Mouse (Mus musculus) embryonic facial prominence, embryonic 10.5 days (tissue): ENCODE measurements around the gene Camta1. TPM values are rescaled to one million over a fixed set of nuclear protein-coding genes. Genes with fewer than 3 reads are reported as not detected.
A peak's percentile ranks its signal among the peaks of the same experiment; 100 is the strongest.

Experiments
- DNase-seq: peaks from one replicate; pipeline ENCODE4 v3.0.0-alpha.2; 2017; ENCODE audit warnings: low spot score
- H3K27ac ChIP-seq: fragments of 300-500 bp; sonication (generic); replicated peaks from 2 replicates; pipeline ENCODE4 v1.5.1; 2016; ENCODE audit warnings: mild to moderate bottlenecking
- H3K27me3 ChIP-seq: fragments of 300-500 bp; sonication (generic); replicated peaks from 2 replicates; pipeline ENCODE4 v1.6.1; 2016; ENCODE audit warnings: low read depth, mild to moderate bottlenecking; ENCODE audit not compliant: poor library complexity, severe bottlenecking
- H3K36me3 ChIP-seq: fragments of 300-500 bp; sonication (generic); replicated peaks from 2 replicates; pipeline ENCODE4 v1.6.1; 2016; ENCODE audit warnings: mild to moderate bottlenecking, moderate library complexity
- H3K4me1 ChIP-seq: fragments of 300-500 bp; sonication (generic); 2 replicates; pipeline ENCODE4 v1.6.1; 2016
- H3K4me3 ChIP-seq: fragments of 300-500 bp; sonication (generic); 2 replicates; pipeline ENCODE4 v1.5.1; 2016; ENCODE audit warnings: mild to moderate bottlenecking, moderate library complexity
- H3K9me3 ChIP-seq: fragments of 300-500 bp; sonication (generic); 2 replicates; pipeline ENCODE4 v1.6.1; 2016; ENCODE audit warnings: mild to moderate bottlenecking
- WGBS: fragments of 180-500 bp; shearing (Covaris S2); methylation state at CpG from one replicate; pipeline ENCODE4 v1.1.7; 2016; 5-methylcytosine and 5-hydroxymethylcytosine counted together
- polyA plus RNA-seq: library from polyadenylated mRNA; unstranded; fragments of >200 nt; fragmentation: Nextera tagmentation; extraction: Ambion mirVana; gene quantifications from 2 replicates; pipeline ENCODE4 v1.2.1, GENCODE M21; 2016

The Camta1 gene
- polyA plus RNA-seq, 1 experiment from 2014 or later: 110 TPM

GRCm38 (mm10) chr4:151468381-151468780 lies 393.3 kb downstream of the Camta1 start:
- H3K9me3 ChIP-seq: no peaks in the 10 kb centered on the region
- no peak overlapping the region for H3K4me3 ChIP-seq
- WGBS: 91% methylated on average over 5 of the region's 5 CpGs
- H3K36me3 ChIP-seq: no peaks in the 10 kb centered on the region
- no peak for DNase-seq
- peaks cover 24% of the 10 kb centered on the region for H3K4me1 ChIP-seq
- no peak overlapping the region for H3K27ac ChIP-seq
- no peaks in the 10 kb centered on the region for H3K27me3 ChIP-seq

GRCm38 (mm10) chr4:151458686-151459085 lies 403.0 kb downstream of the Camta1 start:
- Histone ChIP-seq H3K4me1 (peaks cover 6% of the 10 kb centered on the region), H3K27me3 (no peaks in the 10 kb centered on the region), H3K36me3 (no peaks in the 10 kb centered on the region), H3K9me3 (no peaks in the 10 kb centered on the region), H3K4me3 (no peak overlapping the region), H3K27ac (no peak overlapping the region)
- DNase-seq: no peak
- 86% methylated on average over 11 of the region's 11 CpGs for WGBS

GRCm38 (mm10) chr4:151454611-151455010 lies 407.1 kb downstream of the Camta1 start:
- WGBS: 87% methylated on average over 3 of the region's 3 CpGs
- no peak overlapping the region for H3K4me3 ChIP-seq
- H3K4me1 ChIP-seq: peaks cover 15% of the 10 kb centered on the region
- peaks cover 10% of the 10 kb centered on the region; the same call in 1 of the 2 replicates for H3K27me3 ChIP-seq
- DNase-seq: no peak
- H3K27ac ChIP-seq: no peak overlapping the region
- no peaks in the 10 kb centered on the region for H3K36me3 ChIP-seq
- H3K9me3 ChIP-seq: no peaks in the 10 kb centered on the region

GRCm38 (mm10) chr4:151454065-151454464 lies 407.6 kb downstream of the Camta1 start:
- no peak overlapping the region for H3K4me3 ChIP-seq
- H3K9me3 ChIP-seq: no peaks in the 10 kb centered on the region
- DNase-seq: no peak
- H3K27ac ChIP-seq: no peak overlapping the region
- H3K27me3 ChIP-seq: peaks cover 10% of the 10 kb centered on the region; the same call in 1 of the 2 replicates
- 86% methylated on average over 3 of the region's 3 CpGs for WGBS
- H3K36me3 ChIP-seq: no peaks in the 10 kb centered on the region
- H3K4me1 ChIP-seq: peaks cover 20% of the 10 kb centered on the region

GRCm38 (mm10) chr4:151451885-151452284 lies 409.8 kb downstream of the Camta1 start:
- H3K9me3 ChIP-seq: no peaks in the 10 kb centered on the region
- no peaks in the 10 kb centered on the region for H3K36me3 ChIP-seq
- no peak for DNase-seq
- H3K4me1 ChIP-seq: peaks cover 21% of the 10 kb centered on the region
- H3K27me3 ChIP-seq: peaks cover 10% of the 10 kb centered on the region; the same call in 1 of the 2 replicates
- H3K27ac ChIP-seq: no peak overlapping the region
- WGBS: 82% methylated on average over 6 of the region's 6 CpGs
- H3K4me3 ChIP-seq: no peak overlapping the region

- Histone ChIP-seq H3K4me1 (peaks cover 16% of the 10 kb centered on the region), H3K36me3 (no peaks in the 10 kb centered on the region), H3K27ac (no peak overlapping the region), H3K4me3 (no peak overlapping the region), H3K9me3 (no peaks in the 10 kb centered on the region), H3K27me3 (peaks cover 10% of the 10 kb centered on the region; the same call in 1 of the 2 replicates)
- 18% methylated on average over 8 of the region's 8 CpGs for WGBS
- DNase-seq: peak; percentile 14
These were observed 411.7 kb downstream of the Camta1 start for GRCm38 (mm10) chr4:151449981-151450380.

- WGBS: 93% methylated on average over 2 of the region's 2 CpGs
- H3K4me3 ChIP-seq: no peak overlapping the region
These were observed 413.3 kb downstream of the Camta1 start for GRCm38 (mm10) chr4:151448341-151448740.

GRCm38 (mm10) chr4:151444665-151445064 lies 417.0 kb downstream of the Camta1 start:
- DNase-seq: no peak
- H3K27me3 ChIP-seq: no peaks in the 10 kb centered on the region; the same call in 1 of the 2 replicates
- peaks cover 8% of the 10 kb centered on the region; the same call in 1 of the 2 replicates for H3K9me3 ChIP-seq
- peaks cover 7% of the 10 kb centered on the region for H3K4me1 ChIP-seq
- no peak overlapping the region for H3K27ac ChIP-seq
- no peak overlapping the region for H3K4me3 ChIP-seq
- 89% methylated on average over 4 of the region's 4 CpGs for WGBS
- no peaks in the 10 kb centered on the region for H3K36me3 ChIP-seq

More at GRCm38 (mm10) chr4:151448341-151448740, 413.3 kb downstream of the Camta1 start:
- peaks cover 16% of the 10 kb centered on the region for H3K4me1 ChIP-seq
- no peaks in the 10 kb centered on the region for H3K9me3 ChIP-seq
- H3K27ac ChIP-seq: no peak overlapping the region
- no peak for DNase-seq
- H3K27me3 ChIP-seq: peaks cover 10% of the 10 kb centered on the region; the same call in 1 of the 2 replicates
- H3K36me3 ChIP-seq: no peaks in the 10 kb centered on the region

- Histone ChIP-seq H3K4me3 (no peak overlapping the region), H3K27me3 (no peaks in the 10 kb centered on the region), H3K4me1 (peaks cover 11% of the 10 kb centered on the region; the same call in 1 of the 2 replicates), H3K36me3 (no peaks in the 10 kb centered on the region), H3K9me3 (peaks cover 8% of the 10 kb centered on the region; the same call in 1 of the 2 replicates), H3K27ac (no peak overlapping the region)
- 51% methylated on average over 7 of the region's 7 CpGs for WGBS
- no peak for DNase-seq
These were observed 423.1 kb downstream of the Camta1 start for GRCm38 (mm10) chr4:151438561-151438960.

- H3K27me3 ChIP-seq: no peaks in the 10 kb centered on the region
- no peak overlapping the region for H3K4me3 ChIP-seq
- H3K36me3 ChIP-seq: no peaks in the 10 kb centered on the region
- H3K9me3 ChIP-seq: peaks cover 8% of the 10 kb centered on the region; the same call in 1 of the 2 replicates
- H3K27ac ChIP-seq: no peak overlapping the region
- H3K4me1 ChIP-seq: peaks cover 11% of the 10 kb centered on the region; the same call in 1 of the 2 replicates
- no peak for DNase-seq
- 81% methylated on average over 11 of the region's 11 CpGs for WGBS
These were observed 423.8 kb downstream of the Camta1 start for GRCm38 (mm10) chr4:151437859-151438258.

GRCm38 (mm10) chr4:151425133-151425532 lies 436.5 kb downstream of the Camta1 start:
- Histone ChIP-seq H3K27me3 (0 out of 2 replicates have a peak, but pooled peaks cover 3% of the 10 kb centered on the region), H3K9me3 (peaks cover 15% of the 10 kb centered on the region; the same call in 1 of the 2 replicates), H3K36me3 (no peaks in the 10 kb centered on the region), H3K4me1 (no peaks in the 10 kb centered on the region), H3K4me3 (no peak overlapping the region), H3K27ac (no peak overlapping the region)
- DNase-seq: no peak
- 71% methylated on average over 3 of the region's 3 CpGs for WGBS

GRCm38 (mm10) chr4:151422922-151423321 lies 438.8 kb downstream of the Camta1 start:
- Histone ChIP-seq H3K27me3 (0 out of 2 replicates have a peak, but pooled peaks cover 3% of the 10 kb centered on the region), H3K36me3 (no peaks in the 10 kb centered on the region), H3K4me3 (no peak overlapping the region), H3K27ac (no peak overlapping the region), H3K4me1 (peaks cover 5% of the 10 kb centered on the region), H3K9me3 (peaks cover 11% of the 10 kb centered on the region; the same call in 1 of the 2 replicates)
- WGBS: 87% methylated on average over 4 of the region's 4 CpGs
- DNase-seq: no peak

- Histone ChIP-seq H3K4me3 (no peak overlapping the region), H3K9me3 (peaks cover 8% of the 10 kb centered on the region; the same call in 1 of the 2 replicates), H3K36me3 (no peaks in the 10 kb centered on the region), H3K27ac (no peak overlapping the region), H3K27me3 (0 out of 2 replicates have a peak, but pooled peaks cover 3% of the 10 kb centered on the region), H3K4me1 (peaks cover 10% of the 10 kb centered on the region)
- no peak for DNase-seq
- 61% methylated on average over 8 of the region's 8 CpGs for WGBS
These were observed 439.3 kb downstream of the Camta1 start for GRCm38 (mm10) chr4:151422361-151422760.
